ENCODE assay signal across 18 mouse cellular contexts in the genomic region with DNA sequence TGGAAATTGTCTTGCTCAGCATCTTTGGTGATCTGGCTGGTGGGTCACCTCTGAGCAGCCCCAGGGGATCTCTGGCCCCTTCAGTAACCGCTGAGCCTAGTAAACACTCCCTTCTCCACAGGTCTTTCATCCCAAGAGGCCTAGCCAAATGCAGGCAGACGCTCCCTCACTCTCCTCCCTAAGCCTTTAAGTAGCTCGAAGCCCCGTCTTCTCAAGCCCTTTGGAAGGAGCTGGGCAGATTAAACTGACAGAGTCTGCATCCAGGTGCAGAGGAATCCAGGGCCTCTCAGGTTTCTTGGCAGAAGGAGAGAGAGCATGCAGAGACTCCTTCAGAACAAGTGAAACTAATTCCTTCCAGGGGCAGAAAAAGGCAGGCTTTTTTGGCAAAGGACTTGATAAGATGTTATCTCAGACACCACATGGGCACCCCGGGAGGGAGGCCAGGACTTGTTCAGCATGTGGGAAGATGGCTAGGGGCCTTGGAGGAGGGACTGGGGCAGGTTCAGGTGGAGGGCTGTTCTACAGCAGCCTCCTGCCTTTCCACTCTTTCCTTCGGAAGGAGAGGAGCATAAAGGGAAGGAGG. TPM values are rescaled to one million over a fixed set of nuclear protein-coding genes. Genes with fewer than 3 reads are reported as not detected.
DNase-seq lines count a peak whose midpoint lies in the region; ATAC-seq and TF ChIP-seq lines count a peak whose summit lies in the region.
"Had no signal": no experiment of that assay in that cellular context is flagged by ENCODE, and none has a peak within 500 bp of the region (broad histone marks: within the 10 kb centered on the region; RNA-seq: fewer than 3 reads in every experiment).

No protein-coding gene starts in this region.

- peak overlapping the region; percentile 2; the same call in 1 of the 2 replicates for H3K27ac ChIP-seq in lung, embryonic 16.5 days (ENCODE audit: low read length)
- 0 out of 2 replicates have a peak overlapping the region, but pooled peaks have one; percentile 10 for H3K27ac ChIP-seq in embryonic facial prominence, embryonic 10.5 days (replicated peaks)
- H3K27ac ChIP-seq in limb, embryonic 15.5 days, result peak overlapping the region; percentile 62
- H3K27ac ChIP-seq: heart, embryonic 10.5 days; hindbrain, postnatal 0 days had no signal

- no peak for ATAC-seq in lung, embryonic 16.5 days (ENCODE audit: low read depth)
- ATAC-seq in limb, embryonic 15.5 days (ENCODE audit: insufficient number of reproducible peaks, low FRiP score, low TSS enrichment, low read depth), result no peak
- ATAC-seq: hindbrain, postnatal 0 days; midbrain, embryonic 16.5 days had no signal

- no peak overlapping the region for H3K4me2 ChIP-seq in lung, embryonic 16.5 days (ENCODE audit: low read depth, low read length)
- no peak overlapping the region for H3K4me2 ChIP-seq in limb, embryonic 15.5 days

- no peak for TF ChIP-seq POLR2A in lung, adult 2 months (IDR thresholded peaks at IDR 0.05; ENCODE audit: borderline replicate concordance, extremely low read depth, low read depth, low read length)

- TF ChIP-seq CTCF in lung, adult 2 months (IDR thresholded peaks at IDR 0.05; ENCODE audit: insufficient read depth, low read length), result no peak

- no peaks in the 10 kb centered on the region for H3K9me3 ChIP-seq in lung, embryonic 16.5 days (ENCODE audit: control insufficient read depth, low read length)
- H3K9me3 ChIP-seq in embryonic facial prominence, embryonic 10.5 days, result no peaks in the 10 kb centered on the region
- H3K9me3 ChIP-seq in limb, embryonic 15.5 days, result no peaks in the 10 kb centered on the region
- H3K9me3 ChIP-seq: G1E; heart, embryonic 10.5 days had no signal

- H3K36me3 ChIP-seq in lung, embryonic 16.5 days (ENCODE audit: control insufficient read depth, insufficient read depth, low read length), result no peaks in the 10 kb centered on the region
- H3K36me3 ChIP-seq in embryonic facial prominence, embryonic 10.5 days (replicated peaks), result no peaks in the 10 kb centered on the region
- H3K36me3 ChIP-seq in limb, embryonic 15.5 days, result no peaks in the 10 kb centered on the region
- H3K36me3 ChIP-seq: G1E; heart, embryonic 10.5 days had no signal

- no peak overlapping the region for H3K9ac ChIP-seq in lung, embryonic 16.5 days (ENCODE audit: low read length)
- no peak overlapping the region for H3K9ac ChIP-seq in limb, embryonic 15.5 days

- DNase-seq in cerebellum, postnatal 14 days, result peak; percentile 43 to 55
- no peak for DNase-seq in cerebellum, adult 9-11 months
- no peak for DNase-seq in lung, adult 2 months
- peak; percentile 36 for DNase-seq in embryonic facial prominence, embryonic 10.5 days (ENCODE audit: low spot score)
- DNase-seq in adrenal gland, adult 18-20 months (ENCODE audit: low spot score in 2 of 2), result no peak
- no peak for DNase-seq in right cerebral cortex, postnatal 36 days (ENCODE audit: low spot score in 2 of 2)
- DNase-seq: adrenal gland, postnatal 14 days; gastrocnemius, postnatal 10 days; kidney, adult 9 months; layer of hippocampus, postnatal 36 days had no signal

- H3K4me3 ChIP-seq in lung, embryonic 16.5 days (ENCODE audit: low read length), result no peak overlapping the region
- no peak overlapping the region for H3K4me3 ChIP-seq in lung, adult 2 months (replicated peaks; ENCODE audit: extremely low read depth, low read depth, low read length)
- H3K4me3 ChIP-seq in embryonic facial prominence, embryonic 10.5 days, result no peak overlapping the region
- H3K4me3 ChIP-seq in limb, embryonic 15.5 days, result no peak overlapping the region
- H3K4me3 ChIP-seq: heart, embryonic 10.5 days had no signal

- H3K27me3 ChIP-seq in lung, embryonic 16.5 days (ENCODE audit: control insufficient read depth, insufficient read depth, low read depth, low read length), result no peaks in the 10 kb centered on the region
- H3K27me3 ChIP-seq in embryonic facial prominence, embryonic 10.5 days (replicated peaks; ENCODE audit: low read depth, poor library complexity, severe bottlenecking), result peaks cover 6% of the 10 kb centered on the region; the same call in 1 of the 2 replicates
- no peaks in the 10 kb centered on the region; the same call in 1 of the 2 replicates for H3K27me3 ChIP-seq in limb, embryonic 15.5 days

- H3K4me1 ChIP-seq in lung, embryonic 16.5 days (replicated peaks; ENCODE audit: control insufficient read depth, insufficient read depth, low read length), result peaks cover 16% of the 10 kb centered on the region
- H3K4me1 ChIP-seq in lung, adult 2 months (ENCODE audit: control insufficient read depth, insufficient read depth, low read length), result no peaks in the 10 kb centered on the region
- H3K4me1 ChIP-seq in embryonic facial prominence, embryonic 10.5 days, result peaks cover 21% of the 10 kb centered on the region
- H3K4me1 ChIP-seq in limb, embryonic 15.5 days, result peaks cover 36% of the 10 kb centered on the region

- WGBS in lung, embryonic 16.5 days, result 21% methylated on average over 6 of the region's 6 CpGs
- 43% methylated on average over 6 of the region's 6 CpGs for WGBS in lung, adult 2 months
- 17% methylated on average over 6 of the region's 6 CpGs for WGBS in embryonic facial prominence, embryonic 10.5 days
- 20% methylated on average over 6 of the region's 6 CpGs for WGBS in limb, embryonic 15.5 days

RNA-seq across cellular contexts. Expression of a gene that starts 39.4 kb away (rescaled TPM):
- polyA plus RNA-seq in lung, embryonic 16.5 days (2015; fragmentation: Nextera tagmentation; extraction: Ambion mirVana), result 2,256 and 2,274 TPM in 2 replicates
- polyA plus RNA-seq in lung, adult 2 months (2012; rRNA removed), result 2,531 and 3,134 TPM in 2 replicates
- polyA plus RNA-seq in embryonic facial prominence, embryonic 10.5 days (2016; fragmentation: Nextera tagmentation; extraction: Ambion mirVana), result 269 and 310 TPM in 2 replicates
- polyA plus RNA-seq in limb, embryonic 15.5 days (2015; fragmentation: Nextera tagmentation; extraction: Ambion mirVana), result 3,190 and 4,050 TPM in 2 replicates
- 1,000 to 10,000 TPM; 1,159 to 2,168 TPM for total RNA-seq in adrenal gland, adult 18-20 months (2021)
- total RNA-seq: megakaryocyte progenitor cell, adult 5-6 weeks had no signal
- polyA plus RNA-seq: G1E had no signal

RNA-seq across cellular contexts. Expression of a gene that starts 47.2 kb away (rescaled TPM):
- 0.49 and 0.68 TPM in 2 replicates for polyA plus RNA-seq in lung, embryonic 16.5 days (2015; fragmentation: Nextera tagmentation; extraction: Ambion mirVana)
- 0.59 and 1.4 TPM in 2 replicates for polyA plus RNA-seq in lung, adult 2 months (2012; rRNA removed)
- 0.12 and 0.13 TPM in 2 replicates for polyA plus RNA-seq in embryonic facial prominence, embryonic 10.5 days (2016; fragmentation: Nextera tagmentation; extraction: Ambion mirVana)
- polyA plus RNA-seq in limb, embryonic 15.5 days (2015; fragmentation: Nextera tagmentation; extraction: Ambion mirVana), result 0.99 and 1.1 TPM in 2 replicates
- total RNA-seq in adrenal gland, adult 18-20 months (2021), result under 1 TPM; 0.06 to 0.13 TPM
- total RNA-seq: megakaryocyte progenitor cell, adult 5-6 weeks had no signal
- polyA plus RNA-seq: G1E; liver, embryonic 16.5 days had no signal

Comparison
In these comparisons a context has a peak if more than half of its experiments do, and no peak if none do; other contexts are left out.
1. DNase-seq: peak in cerebellum, postnatal 14 days (2 of 2) and embryonic facial prominence, embryonic 10.5 days (single experiment); none in cerebellum, adult 9-11 months (single experiment), lung, adult 2 months (single experiment), adrenal gland, adult 18-20 months (0 of 2) and right cerebral cortex, postnatal 36 days (0 of 2).
2. H3K27ac ChIP-seq: peak in every context shown above with its lines; median percentile 62 in limb, embryonic 15.5 days; 10 in embryonic facial prominence, embryonic 10.5 days; 2 in lung, embryonic 16.5 days.